Mouse (Mus musculus) liver, adult 2 months (tissue): ENCODE measurements at regions not wholly inside any gene's neighbourhood (a gene's known extent, or its start where the extent isn't known, plus 50 kb on each side); places are given as distances from the start of the nearest gene placed in this dataset.

Source experiments
- CTCF ChIP-seq: fragments of 200-500 bp; IDR thresholded peaks from 2 replicates; pipeline ENCODE4 v1.5.1; 2011; ENCODE audit warnings: low read depth, low read length, control low read depth
- POLR2A ChIP-seq: fragments of 200-500 bp; IDR thresholded peaks from 2 replicates; pipeline ENCODE4 v1.6.1; 2011; ENCODE audit warnings: low read length, control low read depth; ENCODE audit not compliant: insufficient read depth; ENCODE audit errors: extremely low read depth

GRCm38 (mm10) chr2:71622532-71623099 is 76.1 kb upstream of the Dlx2 start:
- no peak for TF ChIP-seq CTCF
- TF ChIP-seq POLR2A = no peak
